Comparison of ENCODE assay signal across 26 mouse cellular contexts in genomic region chr16:60434241-60434640, GRCm38 (mm10).
"Had no signal": no experiment of that assay in that cellular context is flagged by ENCODE, and none has a peak within 500 bp of the region (broad histone marks: within the 10 kb centered on the region; RNA-seq: fewer than 3 reads in every experiment).

No protein-coding gene starts in this region.

- H3K27ac ChIP-seq: gastrocnemius, adult 2 months; heart, embryonic 10.5 days; hindbrain, embryonic 10.5 days; hindbrain, embryonic 12.5 days; hindbrain, embryonic 14.5 days; intestine, embryonic 15.5 days; layer of hippocampus, adult 2 months; limb, embryonic 10.5 days; limb, embryonic 12.5 days; liver, embryonic 13.5 days had no signal

- H3K9me3 ChIP-seq: heart, embryonic 10.5 days; heart, embryonic 12.5 days; hindbrain, embryonic 10.5 days; hindbrain, embryonic 12.5 days; intestine, embryonic 15.5 days; limb, embryonic 10.5 days; limb, embryonic 12.5 days; liver, embryonic 13.5 days had no signal

- H3K9ac ChIP-seq: heart, embryonic 12.5 days; hindbrain, embryonic 12.5 days; hindbrain, embryonic 14.5 days; intestine, embryonic 15.5 days; limb, embryonic 12.5 days; liver, embryonic 13.5 days had no signal

- H3K27me3 ChIP-seq: heart, embryonic 12.5 days; hindbrain, embryonic 12.5 days; intestine, embryonic 15.5 days; limb, embryonic 12.5 days; liver, embryonic 13.5 days had no signal

- H3K36me3 ChIP-seq: heart, embryonic 10.5 days; heart, embryonic 12.5 days; hindbrain, embryonic 10.5 days; hindbrain, embryonic 12.5 days; intestine, embryonic 15.5 days; limb, embryonic 10.5 days; limb, embryonic 12.5 days; liver, embryonic 13.5 days had no signal

- H3K4me2 ChIP-seq: heart, embryonic 12.5 days; hindbrain, embryonic 12.5 days; hindbrain, embryonic 14.5 days; intestine, embryonic 15.5 days; limb, embryonic 12.5 days; liver, embryonic 11.5 days; liver, embryonic 13.5 days had no signal

- ATAC-seq: hindbrain, embryonic 16.5 days; inflammation-experienced regulatory T-cells, adult 6 months; intestine, embryonic 15.5 days; intestine, postnatal 0 days had no signal

- H3K4me1 ChIP-seq: heart, embryonic 10.5 days; heart, embryonic 12.5 days; hindbrain, embryonic 10.5 days; hindbrain, embryonic 12.5 days; intestine, embryonic 15.5 days; limb, embryonic 10.5 days; limb, embryonic 12.5 days; liver, embryonic 13.5 days had no signal

- H3K4me3 ChIP-seq: gastrocnemius, adult 2 months; heart, embryonic 10.5 days; heart, embryonic 12.5 days; hindbrain, embryonic 10.5 days; hindbrain, embryonic 12.5 days; intestine, embryonic 15.5 days; layer of hippocampus, adult 2 months; limb, embryonic 10.5 days; limb, embryonic 12.5 days; liver, embryonic 13.5 days had no signal

- DNase-seq: gastrocnemius, adult 2 months; gastrocnemius, postnatal 10 days; gastrocnemius, postnatal 25 days; heart, adult 18-20 months; heart, postnatal 10 days; heart, postnatal 4 days; kidney, adult 18-20 months; kidney, adult 8-10 months; kidney, postnatal 10 days; kidney, postnatal 25 days; kidney, postnatal 4 days; liver; liver, embryonic 13.5 days had no signal
